Mouse (Mus musculus): ENCODE results near the gene Dnajc4. TPM values are rescaled to one million over a fixed set of nuclear protein-coding genes. Genes with fewer than 3 reads are reported as not detected.
"Not testable (repeated sequence)": the region's sequence is repeated elsewhere in the genome, so short reads cannot be mapped to it uniquely, and the experiment has no call there.

The Dnajc4 gene
- polyA plus RNA-seq, 1 experiment from 2014 or later, result 22.5 TPM

DNA sequence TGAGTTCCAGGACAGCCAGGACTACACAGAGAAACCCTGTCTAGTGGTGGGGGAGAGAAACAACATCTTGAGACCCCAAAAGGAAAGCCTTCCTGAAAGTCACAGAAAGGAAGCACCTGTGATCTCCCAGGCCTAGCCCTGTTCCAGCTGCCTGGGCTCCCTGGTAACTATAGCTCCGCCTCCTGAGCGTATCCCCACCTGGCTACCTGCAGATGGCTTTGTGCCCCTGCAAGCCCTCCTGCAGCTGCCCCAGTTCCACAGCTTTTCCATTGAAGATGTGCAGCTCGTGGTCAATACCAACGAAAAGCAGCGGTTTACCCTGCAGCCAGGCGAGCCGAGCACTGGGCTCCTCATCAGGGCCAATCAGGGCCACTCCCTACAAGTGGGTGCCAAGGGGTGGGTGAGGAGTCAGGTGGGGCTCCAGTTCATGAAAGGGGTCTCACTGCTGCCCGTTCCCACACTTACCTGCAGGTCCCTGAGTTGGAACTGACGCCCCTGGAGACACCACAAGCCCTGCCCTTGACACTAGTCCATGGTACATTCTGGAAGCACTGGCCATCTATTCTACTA lies 5.4 kb upstream of the Dnajc4 start:
- Histone ChIP-seq H3K27me3 (ENCODE audit: control insufficient read depth, insufficient read depth, low read length) (no peaks in the 10 kb centered on the region), H3K36me3 (ENCODE audit: control insufficient read depth, insufficient read depth, low read length) (0 out of 2 replicates have a peak, but pooled peaks cover 4% of the 10 kb centered on the region), H3K4me3 (ENCODE audit: low read depth, low read length) (no peak overlapping the region), H3K27ac (ENCODE audit: low read depth, low read length) (no peak overlapping the region), H3K9ac (ENCODE audit: low read depth, low read length) (no peak overlapping the region), H3K4me2 (replicated peaks; ENCODE audit: low read depth, low read length) (no peak overlapping the region), H3K4me1 (replicated peaks; ENCODE audit: control insufficient read depth, insufficient read depth, low read length) (peaks cover 10% of the 10 kb centered on the region; the same call in 1 of the 2 replicates), H3K9me3 (ENCODE audit: control insufficient read depth, low read length) (no peaks in the 10 kb centered on the region)
- WGBS, result 84% methylated on average over 9 of the region's 9 CpGs
- ATAC-seq (ENCODE audit: low FRiP score) (no peak), DNase-seq (ENCODE audit: low spot score) (no peak)

DNA sequence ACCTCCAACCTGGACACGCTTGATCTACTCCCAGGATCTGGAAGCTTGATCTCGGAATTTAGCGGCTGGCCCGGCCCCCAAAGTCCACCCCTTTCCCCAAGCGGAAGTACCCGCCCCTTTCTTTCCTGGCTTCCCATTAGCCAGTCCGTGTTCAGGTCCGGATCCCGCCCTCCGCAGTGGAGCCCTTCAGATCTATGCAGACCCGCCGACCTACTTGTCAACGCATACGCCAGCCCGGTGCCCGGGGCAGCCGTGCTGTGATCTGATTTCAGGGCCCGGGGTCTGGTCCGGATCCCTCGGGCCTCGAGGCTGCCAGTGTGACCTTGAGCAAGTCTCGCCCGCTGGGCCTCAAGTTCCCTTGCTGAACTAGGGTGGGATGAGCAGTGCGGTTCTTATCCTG lies 3.6 kb upstream of the Dnajc4 start, which contains the start of the genes Nudt22 and Trpt1:
Gene Nudt22, minus strand, starts transcription at position 112 of the 400 bp plus-strand sequence.
Gene Trpt1, plus strand, starts transcription at position 126 of the 400 bp plus-strand sequence.
- peak within 1 kb of the TSS; percentile 71 for H3K9ac ChIP-seq (ENCODE audit: low read depth, low read length)
- 0 out of 2 replicates have a peak within 1 kb of the TSS, but pooled peaks have one; percentile 45 for H3K27ac ChIP-seq (ENCODE audit: low read depth, low read length)
- H3K4me2 ChIP-seq (replicated peaks; ENCODE audit: low read depth, low read length), result peak within 1 kb of the TSS; percentile 78
- DNase-seq (ENCODE audit: low spot score) (peak; percentile 87), ATAC-seq (ENCODE audit: low FRiP score) (peak; percentile 72)
- no peaks in the 10 kb centered on the region for H3K9me3 ChIP-seq (ENCODE audit: control insufficient read depth, low read length)
- WGBS, result 1% methylated on average over 24 of the region's 24 CpGs
- H3K4me1 ChIP-seq (replicated peaks; ENCODE audit: control insufficient read depth, insufficient read depth, low read length), result peaks cover 10% of the 10 kb centered on the region
- H3K4me3 ChIP-seq (ENCODE audit: low read depth, low read length), result peak within 1 kb of the TSS; percentile 52
- no peaks in the 10 kb centered on the region for H3K27me3 ChIP-seq (ENCODE audit: control insufficient read depth, insufficient read depth, low read length)
- H3K36me3 ChIP-seq (ENCODE audit: control insufficient read depth, insufficient read depth, low read length), result 0 out of 2 replicates have a peak, but pooled peaks cover 4% of the 10 kb centered on the region

GRCm38 (mm10) chr19:6995255-6995991 lies 3.1 kb upstream of the Dnajc4 start:
- peak overlapping the region; percentile 78 for H3K4me2 ChIP-seq (replicated peaks; ENCODE audit: low read depth, low read length)
- peak overlapping the region; percentile 52 for H3K4me3 ChIP-seq (ENCODE audit: low read depth, low read length)
- H3K9ac ChIP-seq (ENCODE audit: low read depth, low read length), result peak overlapping the region; percentile 61
- H3K9me3 ChIP-seq (ENCODE audit: control insufficient read depth, low read length), result no peaks in the 10 kb centered on the region
- ATAC-seq (ENCODE audit: low FRiP score) (no peak), DNase-seq (ENCODE audit: low spot score) (no peak)
- no peaks in the 10 kb centered on the region for H3K27me3 ChIP-seq (ENCODE audit: control insufficient read depth, insufficient read depth, low read length)
- H3K4me1 ChIP-seq (replicated peaks; ENCODE audit: control insufficient read depth, insufficient read depth, low read length), result peaks cover 10% of the 10 kb centered on the region
- 49% methylated on average over 21 of the region's 21 CpGs for WGBS
- 0 out of 2 replicates have a peak, but pooled peaks cover 4% of the 10 kb centered on the region for H3K36me3 ChIP-seq (ENCODE audit: control insufficient read depth, insufficient read depth, low read length)
- H3K27ac ChIP-seq (ENCODE audit: low read depth, low read length), result no peak overlapping the region

DNA sequence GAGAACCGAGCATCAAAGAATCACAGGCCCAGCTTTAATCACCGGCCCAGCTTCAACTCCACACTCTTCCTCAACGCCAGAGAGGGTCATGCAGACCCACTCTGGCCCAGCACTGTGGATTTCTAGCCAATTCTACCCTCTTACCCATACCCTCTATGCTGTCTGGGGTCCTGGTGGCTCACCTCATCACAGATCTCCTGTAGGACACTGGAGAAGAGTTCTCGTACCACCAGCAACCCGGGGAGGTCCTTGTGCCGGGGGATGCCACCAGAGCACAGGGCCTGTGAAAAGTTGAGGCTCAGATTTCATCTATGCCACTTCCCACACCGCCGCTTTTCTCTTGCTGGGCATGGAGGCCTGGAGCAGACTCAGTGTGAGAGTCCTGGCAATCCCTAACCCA lies 2.1 kb upstream of the Dnajc4 start:
- 86% methylated on average over 8 of the region's 8 CpGs for WGBS
- 0 out of 2 replicates have a peak overlapping the region, but pooled peaks have one; percentile 78 for H3K4me2 ChIP-seq (replicated peaks; ENCODE audit: low read depth, low read length)
- H3K36me3 ChIP-seq (ENCODE audit: control insufficient read depth, insufficient read depth, low read length), result 0 out of 2 replicates have a peak, but pooled peaks cover 1% of the 10 kb centered on the region
- no peak overlapping the region for H3K4me3 ChIP-seq (ENCODE audit: low read depth, low read length)
- H3K27me3 ChIP-seq (ENCODE audit: control insufficient read depth, insufficient read depth, low read length), result no peaks in the 10 kb centered on the region
- ATAC-seq (ENCODE audit: low FRiP score) (no peak), DNase-seq (ENCODE audit: low spot score) (no peak)
- no peaks in the 10 kb centered on the region for H3K9me3 ChIP-seq (ENCODE audit: control insufficient read depth, low read length)
- H3K9ac ChIP-seq (ENCODE audit: low read depth, low read length), result no peak overlapping the region
- no peak overlapping the region for H3K27ac ChIP-seq (ENCODE audit: low read depth, low read length)
- H3K4me1 ChIP-seq (replicated peaks; ENCODE audit: control insufficient read depth, insufficient read depth, low read length), result peaks cover 10% of the 10 kb centered on the region

GRCm38 (mm10) chr19:6994002-6994401 lies 1.6 kb upstream of the Dnajc4 start:
- no peak for DNase-seq (ENCODE audit: low spot score)
- no peak overlapping the region for H3K4me2 ChIP-seq (replicated peaks; ENCODE audit: low read depth, low read length)
- no peaks in the 10 kb centered on the region for H3K9me3 ChIP-seq (ENCODE audit: control insufficient read depth, low read length)
- H3K27me3 ChIP-seq (ENCODE audit: control insufficient read depth, insufficient read depth, low read length), result no peaks in the 10 kb centered on the region
- no peak overlapping the region for H3K27ac ChIP-seq (ENCODE audit: low read depth, low read length)
- no peak overlapping the region for H3K4me3 ChIP-seq (ENCODE audit: low read depth, low read length)
- H3K9ac ChIP-seq (ENCODE audit: low read depth, low read length), result no peak overlapping the region
- peaks cover 10% of the 10 kb centered on the region for H3K4me1 ChIP-seq (replicated peaks; ENCODE audit: control insufficient read depth, insufficient read depth, low read length)
- ATAC-seq (ENCODE audit: low FRiP score), result no peak
- H3K36me3 ChIP-seq (ENCODE audit: control insufficient read depth, insufficient read depth, low read length), result no peaks in the 10 kb centered on the region
- WGBS, result 89% methylated on average over 8 of the region's 8 CpGs

GRCm38 (mm10) chr19:6993011-6993770 lies 819 bp upstream of the Dnajc4 start:
- H3K4me2 ChIP-seq (replicated peaks; ENCODE audit: low read depth, low read length), result peak overlapping the region; percentile 84
- H3K4me3 ChIP-seq (ENCODE audit: low read depth, low read length), result peak overlapping the region; percentile 43
- H3K9me3 ChIP-seq (ENCODE audit: control insufficient read depth, low read length), result no peaks in the 10 kb centered on the region
- peak overlapping the region; percentile 73 for H3K27ac ChIP-seq (ENCODE audit: low read depth, low read length)
- no peaks in the 10 kb centered on the region for H3K36me3 ChIP-seq (ENCODE audit: control insufficient read depth, insufficient read depth, low read length)
- DNase-seq (ENCODE audit: low spot score), result no peak
- 63% methylated on average over 14 of the region's 14 CpGs for WGBS
- peak overlapping the region; percentile 58 for H3K9ac ChIP-seq (ENCODE audit: low read depth, low read length)
- ATAC-seq (ENCODE audit: low FRiP score), result no peak
- H3K27me3 ChIP-seq (ENCODE audit: control insufficient read depth, insufficient read depth, low read length), result no peaks in the 10 kb centered on the region
- H3K4me1 ChIP-seq (replicated peaks; ENCODE audit: control insufficient read depth, insufficient read depth, low read length), result peaks cover 10% of the 10 kb centered on the region

DNA sequence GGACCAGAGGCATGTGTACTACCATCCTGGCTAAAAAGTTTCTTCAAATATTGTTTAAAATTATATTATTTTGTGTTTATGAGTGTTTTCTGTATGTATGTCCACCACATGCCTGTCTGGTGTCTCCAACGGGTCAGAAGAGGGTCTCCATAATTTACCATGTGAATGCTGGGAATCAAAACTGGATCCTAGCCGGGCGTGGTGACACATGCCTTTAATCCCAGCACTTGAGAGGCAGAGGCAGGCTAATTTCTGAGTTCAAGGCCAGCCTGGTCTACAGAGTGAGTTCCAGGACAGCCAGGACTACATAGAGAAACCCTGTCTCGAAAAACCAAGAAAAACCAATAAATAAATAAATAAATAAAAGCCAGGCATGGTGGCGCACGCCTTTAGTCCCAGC lies 1.2 kb downstream of the Dnajc4 start:
- DNase-seq (ENCODE audit: low spot score); H3K4me3 ChIP-seq (ENCODE audit: low read depth, low read length); H3K27ac ChIP-seq (ENCODE audit: low read depth, low read length); H3K4me2 ChIP-seq (replicated peaks; ENCODE audit: low read depth, low read length); H3K9ac ChIP-seq (ENCODE audit: low read depth, low read length); H3K9me3 ChIP-seq (ENCODE audit: control insufficient read depth, low read length); H3K27me3 ChIP-seq (ENCODE audit: control insufficient read depth, insufficient read depth, low read length); H3K36me3 ChIP-seq (ENCODE audit: control insufficient read depth, insufficient read depth, low read length); H3K4me1 ChIP-seq (replicated peaks; ENCODE audit: control insufficient read depth, insufficient read depth, low read length); ATAC-seq (ENCODE audit: low FRiP score): not testable (repeated sequence)
- WGBS, result 92% methylated on average over 6 of the region's 6 CpGs

GRCm38 (mm10) chr19:6990712-6991111 lies 1.7 kb downstream of the Dnajc4 start:
- Histone ChIP-seq H3K9me3 (ENCODE audit: control insufficient read depth, low read length) (no peaks in the 10 kb centered on the region), H3K4me1 (replicated peaks; ENCODE audit: control insufficient read depth, insufficient read depth, low read length) (peaks cover 7% of the 10 kb centered on the region), H3K27me3 (ENCODE audit: control insufficient read depth, insufficient read depth, low read length) (no peaks in the 10 kb centered on the region), H3K4me2 (replicated peaks; ENCODE audit: low read depth, low read length) (no peak overlapping the region), H3K9ac (ENCODE audit: low read depth, low read length) (no peak overlapping the region), H3K36me3 (ENCODE audit: control insufficient read depth, insufficient read depth, low read length) (no peaks in the 10 kb centered on the region), H3K4me3 (ENCODE audit: low read depth, low read length) (no peak overlapping the region), H3K27ac (ENCODE audit: low read depth, low read length) (no peak overlapping the region)
- no peak for DNase-seq (ENCODE audit: low spot score)
- ATAC-seq (ENCODE audit: low FRiP score), result no peak
- WGBS, result 91% methylated on average over 6 of the region's 6 CpGs

Measured in hindbrain, embryonic 11.5 days (tissue).